Mouse (Mus musculus): ENCODE data around the gene Cd274.

GRCm38 (mm10) chr19:29325852-29326180, 41.4 kb upstream of the Cd274 start:
- TF ChIP-seq CTCF (IDR thresholded peaks at IDR 0.05; ENCODE audit: extremely low read depth, insufficient read length, insufficient replicate concordance, low read depth, low read length) (no peak), POLR2A (IDR thresholded peaks at IDR 0.05; ENCODE audit: low read depth, low read length) (no peak)
